Mouse (Mus musculus): ENCODE data around the gene Oaf. TPM values are rescaled to one million over a fixed set of nuclear protein-coding genes. Genes with fewer than 3 reads are reported as not detected.

Oaf gene
- total RNA-seq, 4 experiments from 2014 or later = 14.4 to 23.9 (median 18.0) TPM

GRCm38 (mm10) chr9:43226573-43227160, 13.0 kb downstream of the Oaf start:
- DNase-seq (ENCODE audit: low spot score in 2 of 2) = no peak

GRCm38 (mm10) chr9:43225481-43225880, 14.2 kb downstream of the Oaf start:
- no peak for DNase-seq (ENCODE audit: low spot score in 2 of 2)

GRCm38 (mm10) chr9:43224771-43225355, 14.8 kb downstream of the Oaf start:
- DNase-seq (ENCODE audit: low spot score in 2 of 2) = no peak

- no peak for DNase-seq (ENCODE audit: low spot score in 2 of 2)
Measured at GRCm38 (mm10) chr9:43222429-43222715, 17.3 kb downstream of the Oaf start.

GRCm38 (mm10) chr9:43221643-43222428, 17.9 kb downstream of the Oaf start:
- DNase-seq (ENCODE audit: low spot score in 2 of 2) = peak; percentile 72 to 93

GRCm38 (mm10) chr9:43210771-43211450, 28.8 kb downstream of the Oaf start:
- peak in 1 of 2 experiments; percentile 47 for DNase-seq (ENCODE audit: low spot score in 2 of 2)

- no peak for DNase-seq (ENCODE audit: low spot score in 2 of 2)
Measured at GRCm38 (mm10) chr9:43210190-43210682, 29.5 kb downstream of the Oaf start, which contains the start of gene Pou2f3. Pou2f3 (minus strand) TSS chr9:43210369.

- DNase-seq (ENCODE audit: low spot score in 2 of 2) = no peak
Measured at GRCm38 (mm10) chr9:43206022-43206390, 33.7 kb downstream of the Oaf start.

- no peak for DNase-seq (ENCODE audit: low spot score in 2 of 2)
Measured at GRCm38 (mm10) chr9:43205343-43206021, 34.2 kb downstream of the Oaf start.

- DNase-seq (ENCODE audit: low spot score in 2 of 2) = no peak
Measured at GRCm38 (mm10) chr9:43200212-43200611, 39.5 kb downstream of the Oaf start.

- DNase-seq (ENCODE audit: low spot score in 2 of 2) = no peak
Measured at GRCm38 (mm10) chr9:43194001-43194400, 45.7 kb downstream of the Oaf start.

- DNase-seq (ENCODE audit: low spot score in 2 of 2) = no peak
Measured at GRCm38 (mm10) chr9:43191561-43191960, 48.1 kb downstream of the Oaf start.

GRCm38 (mm10) chr9:43189021-43189356, 50.7 kb downstream of the Oaf start:
- no peak for DNase-seq (ENCODE audit: low spot score in 2 of 2)

GRCm38 (mm10) chr9:43188309-43189020, 51.2 kb downstream of the Oaf start:
- no peak for DNase-seq (ENCODE audit: low spot score in 2 of 2)

GRCm38 (mm10) chr9:43179614-43180013, 60.1 kb downstream of the Oaf start:
- no peak for DNase-seq (ENCODE audit: low spot score in 2 of 2)

GRCm38 (mm10) chr9:43178172-43178571, 61.5 kb downstream of the Oaf start:
- DNase-seq (ENCODE audit: low spot score in 2 of 2) = no peak

Other genes with a start within 250 kb of the Oaf start
- 100 to 1,000 TPM; 144 to 165 (median 151) TPM for gene Arhgef12, start 132.7 kb downstream of the Oaf start, total RNA-seq (2022)
- 10 to 100 TPM; 18.5 to 22.9 (median 19.5) TPM for gene Tmem136, start 123.3 kb downstream of the Oaf start, total RNA-seq (2022)
- gene Pou2f3, start 29.5 kb downstream of the Oaf start, total RNA-seq (2022) = under 1 TPM in 1 of 4 experiments, not detected in 3; 0.34 TPM
- gene Trim29, start 70.9 kb upstream of the Oaf start, total RNA-seq (2022) = under 1 TPM in 3 of 4 experiments, not detected in 1; 0.13 to 0.56 (median 0.23) TPM